Mouse (Mus musculus): ENCODE results near the gene Kat6b. TPM values are rescaled to one million over a fixed set of nuclear protein-coding genes. Genes with fewer than 3 reads are reported as not detected.

Gene Kat6b
- polyA plus RNA-seq, 1 experiment from 2014 or later: 13.3 TPM

GRCm38 (mm10) chr14:21599446-21600173 is 118.4 kb downstream of the Kat6b start:
- Histone ChIP-seq H3K36me3 (peaks cover 4% of the 10 kb centered on the region), H3K9me3 (peaks cover 3% of the 10 kb centered on the region; the same call in 1 of the 2 replicates), H3K4me3 (no peak overlapping the region), H3K27me3 (ENCODE audit: insufficient read depth, poor library complexity, severe bottlenecking) (no peaks in the 10 kb centered on the region), H3K27ac (peak overlapping the region; percentile 40; the same call in 1 of the 2 replicates), H3K4me1 (replicated peaks) (peaks cover 14% of the 10 kb centered on the region)
- 62% methylated on average over 9 of the region's 9 CpGs for WGBS
- no peak for DNase-seq (ENCODE audit: low spot score)

GRCm38 (mm10) chr14:21600174-21600566 is 118.9 kb downstream of the Kat6b start:
- Histone ChIP-seq H3K9me3 (peaks cover 3% of the 10 kb centered on the region; the same call in 1 of the 2 replicates), H3K4me3 (no peak overlapping the region), H3K4me1 (replicated peaks) (peaks cover 14% of the 10 kb centered on the region), H3K27ac (peak overlapping the region; percentile 40; the same call in 1 of the 2 replicates), H3K27me3 (ENCODE audit: insufficient read depth, poor library complexity, severe bottlenecking) (no peaks in the 10 kb centered on the region), H3K36me3 (peaks cover 4% of the 10 kb centered on the region)
- DNase-seq (ENCODE audit: low spot score): no peak
- WGBS: 73% methylated on average over 5 of the region's 5 CpGs

- peaks cover 4% of the 10 kb centered on the region for H3K36me3 ChIP-seq
- H3K4me3 ChIP-seq: no peak overlapping the region
- peaks cover 3% of the 10 kb centered on the region; the same call in 1 of the 2 replicates for H3K9me3 ChIP-seq
- H3K27ac ChIP-seq: no peak overlapping the region
- H3K27me3 ChIP-seq (ENCODE audit: insufficient read depth, poor library complexity, severe bottlenecking): no peaks in the 10 kb centered on the region
- DNase-seq (ENCODE audit: low spot score): no peak
- 53% methylated on average over 1 of the region's 1 CpGs for WGBS
- peaks cover 14% of the 10 kb centered on the region for H3K4me1 ChIP-seq (replicated peaks)
These were observed 119.4 kb downstream of the Kat6b start for GRCm38 (mm10) chr14:21600628-21601027.

- H3K4me3 ChIP-seq: no peak overlapping the region
- no peak for DNase-seq (ENCODE audit: low spot score)
- peaks cover 14% of the 10 kb centered on the region for H3K4me1 ChIP-seq (replicated peaks)
- H3K9me3 ChIP-seq: no peaks in the 10 kb centered on the region
- H3K27me3 ChIP-seq (ENCODE audit: insufficient read depth, poor library complexity, severe bottlenecking): no peaks in the 10 kb centered on the region
- 90% methylated on average over 12 of the region's 12 CpGs for WGBS
- H3K27ac ChIP-seq: no peak overlapping the region
- no peaks in the 10 kb centered on the region for H3K36me3 ChIP-seq
These were observed 120.9 kb downstream of the Kat6b start for GRCm38 (mm10) chr14:21602166-21602565.

- 84% methylated on average over 4 of the region's 4 CpGs for WGBS
- no peaks in the 10 kb centered on the region for H3K9me3 ChIP-seq
- no peak overlapping the region for H3K27ac ChIP-seq
- H3K4me1 ChIP-seq (replicated peaks): peaks cover 16% of the 10 kb centered on the region
- H3K36me3 ChIP-seq: no peaks in the 10 kb centered on the region
- H3K27me3 ChIP-seq (ENCODE audit: insufficient read depth, poor library complexity, severe bottlenecking): no peaks in the 10 kb centered on the region
- DNase-seq (ENCODE audit: low spot score): no peak
- H3K4me3 ChIP-seq: no peak overlapping the region
These were observed 121.7 kb downstream of the Kat6b start for GRCm38 (mm10) chr14:21602937-21603336.

GRCm38 (mm10) chr14:21607686-21608085 is 126.5 kb downstream of the Kat6b start:
- 89% methylated on average over 4 of the region's 4 CpGs for WGBS
- Histone ChIP-seq H3K36me3 (no peaks in the 10 kb centered on the region), H3K27me3 (ENCODE audit: insufficient read depth, poor library complexity, severe bottlenecking) (no peaks in the 10 kb centered on the region), H3K4me1 (replicated peaks) (peaks cover 10% of the 10 kb centered on the region; the same call in 1 of the 2 replicates), H3K27ac (no peak overlapping the region), H3K9me3 (no peaks in the 10 kb centered on the region), H3K4me3 (no peak overlapping the region)
- no peak for DNase-seq (ENCODE audit: low spot score)

GRCm38 (mm10) chr14:21608886-21609285 is 127.7 kb downstream of the Kat6b start:
- H3K9me3 ChIP-seq: no peaks in the 10 kb centered on the region
- no peak for DNase-seq (ENCODE audit: low spot score)
- H3K4me1 ChIP-seq (replicated peaks): peaks cover 10% of the 10 kb centered on the region; the same call in 1 of the 2 replicates
- no peak overlapping the region for H3K4me3 ChIP-seq
- WGBS: 51% methylated on average over 4 of the region's 4 CpGs
- no peak overlapping the region for H3K27ac ChIP-seq
- H3K27me3 ChIP-seq (ENCODE audit: insufficient read depth, poor library complexity, severe bottlenecking): no peaks in the 10 kb centered on the region
- H3K36me3 ChIP-seq: no peaks in the 10 kb centered on the region

- H3K27ac ChIP-seq: no peak overlapping the region
- 26% methylated on average over 3 of the region's 3 CpGs for WGBS
- no peak overlapping the region for H3K4me3 ChIP-seq
- no peak for DNase-seq (ENCODE audit: low spot score)
- H3K4me1 ChIP-seq (replicated peaks): peaks cover 10% of the 10 kb centered on the region; the same call in 1 of the 2 replicates
- no peaks in the 10 kb centered on the region for H3K27me3 ChIP-seq (ENCODE audit: insufficient read depth, poor library complexity, severe bottlenecking)
- H3K36me3 ChIP-seq: 0 out of 2 replicates have a peak, but pooled peaks cover 3% of the 10 kb centered on the region
- H3K9me3 ChIP-seq: no peaks in the 10 kb centered on the region
These were observed 129.0 kb downstream of the Kat6b start for GRCm38 (mm10) chr14:21610224-21610623.

GRCm38 (mm10) chr14:21613031-21613430 is 131.8 kb downstream of the Kat6b start:
- Histone ChIP-seq H3K9me3 (no peaks in the 10 kb centered on the region), H3K4me3 (no peak overlapping the region), H3K36me3 (0 out of 2 replicates have a peak, but pooled peaks cover 3% of the 10 kb centered on the region), H3K27ac (no peak overlapping the region), H3K27me3 (ENCODE audit: insufficient read depth, poor library complexity, severe bottlenecking) (no peaks in the 10 kb centered on the region), H3K4me1 (replicated peaks) (peaks cover 7% of the 10 kb centered on the region; the same call in 1 of the 2 replicates)
- no peak for DNase-seq (ENCODE audit: low spot score)
- WGBS: 91% methylated on average over 6 of the region's 6 CpGs

- Histone ChIP-seq H3K4me1 (replicated peaks) (peaks cover under 1% of the 10 kb centered on the region; the same call in 1 of the 2 replicates), H3K36me3 (peaks cover 9% of the 10 kb centered on the region), H3K27ac (no peak overlapping the region), H3K9me3 (no peaks in the 10 kb centered on the region), H3K27me3 (ENCODE audit: insufficient read depth, poor library complexity, severe bottlenecking) (no peaks in the 10 kb centered on the region), H3K4me3 (no peak overlapping the region)
- 93% methylated on average over 5 of the region's 5 CpGs for WGBS
- DNase-seq (ENCODE audit: low spot score): no peak
These were observed 132.9 kb downstream of the Kat6b start for GRCm38 (mm10) chr14:21614103-21614502.

- Histone ChIP-seq H3K9me3 (no peaks in the 10 kb centered on the region), H3K27ac (no peak overlapping the region), H3K27me3 (ENCODE audit: insufficient read depth, poor library complexity, severe bottlenecking) (no peaks in the 10 kb centered on the region), H3K4me1 (replicated peaks) (no peaks in the 10 kb centered on the region), H3K36me3 (peaks cover 19% of the 10 kb centered on the region), H3K4me3 (no peak overlapping the region)
- no peak for DNase-seq (ENCODE audit: low spot score)
- whole genome bisulfite sequencing: 86% methylated on average over 2 of the region's 2 CpGs
These were observed 134.6 kb downstream of the Kat6b start for GRCm38 (mm10) chr14:21615853-21616252.

GRCm38 (mm10) chr14:21617221-21617980 is 136.2 kb downstream of the Kat6b start:
- Histone ChIP-seq H3K27me3 (ENCODE audit: insufficient read depth, poor library complexity, severe bottlenecking) (no peaks in the 10 kb centered on the region), H3K4me1 (replicated peaks) (no peaks in the 10 kb centered on the region), H3K36me3 (peaks cover 19% of the 10 kb centered on the region), H3K9me3 (no peaks in the 10 kb centered on the region), H3K4me3 (no peak overlapping the region), H3K27ac (no peak overlapping the region)
- 64% methylated on average over 4 of the region's 4 CpGs for WGBS
- no peak for DNase-seq (ENCODE audit: low spot score)

GRCm38 (mm10) chr14:21619951-21620350 is 138.7 kb downstream of the Kat6b start:
- Histone ChIP-seq H3K27ac (no peak overlapping the region), H3K4me1 (replicated peaks) (no peaks in the 10 kb centered on the region), H3K4me3 (no peak overlapping the region), H3K27me3 (ENCODE audit: insufficient read depth, poor library complexity, severe bottlenecking) (no peaks in the 10 kb centered on the region), H3K36me3 (peaks cover 21% of the 10 kb centered on the region), H3K9me3 (no peaks in the 10 kb centered on the region)
- no peak for DNase-seq (ENCODE audit: low spot score)
- 92% methylated on average over 7 of the region's 7 CpGs for WGBS

Measured in hindbrain, embryonic 10.5 days (tissue).